Mouse (Mus musculus): ENCODE results near the gene Celf1.

Gene Celf1

DNA sequence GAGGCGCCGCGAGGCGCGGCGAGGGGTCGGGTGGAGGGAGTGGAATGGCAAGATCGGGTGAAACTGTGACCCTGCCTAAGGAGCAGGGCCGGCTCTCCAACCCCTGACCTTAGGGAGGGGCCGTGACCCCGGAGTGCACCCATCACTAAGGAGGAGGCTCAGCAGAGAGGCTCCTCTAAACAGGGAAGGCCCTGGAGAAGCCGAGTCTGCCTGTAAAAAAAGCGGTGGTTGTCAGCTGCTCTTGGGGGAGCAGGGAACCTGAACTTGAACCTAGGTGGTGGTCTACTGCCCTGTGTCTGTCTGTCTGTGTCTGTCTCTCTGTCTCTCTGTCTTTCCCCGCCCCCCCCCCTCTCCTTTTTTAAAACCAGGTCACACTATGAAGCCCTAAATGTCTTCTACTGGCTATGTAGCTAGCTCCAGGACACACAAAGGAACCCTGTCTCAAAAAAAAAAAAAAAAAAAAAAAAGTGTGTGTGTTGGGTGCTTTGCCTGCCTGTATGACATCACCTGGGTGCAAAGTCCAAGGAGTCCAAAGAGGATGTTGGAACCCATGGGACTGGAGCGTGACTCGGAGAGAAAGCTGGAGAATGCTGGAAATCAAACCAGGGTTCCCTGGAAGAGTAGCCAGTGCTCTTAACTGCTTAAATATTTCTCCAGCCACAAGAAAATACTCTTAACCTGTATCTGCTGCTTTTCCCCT lies 22.0 kb upstream of the Celf1 start:
- no peak for DNase-seq (ENCODE audit: low read depth, low spot score)
- no peaks in the 10 kb centered on the region for H3K36me3 ChIP-seq (ENCODE audit: control insufficient read depth, insufficient read depth, low read length, poor library complexity, severe bottlenecking)
- no peaks in the 10 kb centered on the region for H3K27me3 ChIP-seq (ENCODE audit: control insufficient read depth, insufficient read depth, low read length, poor library complexity, severe bottlenecking)

DNA sequence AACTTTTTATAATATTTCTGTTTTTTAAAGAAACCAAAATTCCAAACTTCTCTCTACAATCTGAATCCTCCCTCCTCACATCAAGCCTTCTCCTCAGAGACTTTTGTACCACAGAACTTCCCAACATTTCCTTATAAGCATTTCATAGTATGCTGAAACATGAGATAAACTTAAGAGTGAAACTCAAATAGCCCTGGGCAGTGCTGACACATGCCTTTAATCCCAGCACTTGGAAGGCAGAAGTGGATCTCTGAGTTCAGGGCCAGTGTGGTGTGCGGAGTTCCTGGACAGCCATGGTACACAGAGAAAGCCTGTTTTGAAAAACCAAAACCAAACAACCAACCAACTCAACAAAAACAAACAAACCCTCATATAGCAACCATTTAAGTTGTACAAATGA lies 19.0 kb upstream of the Celf1 start:
- Histone ChIP-seq H3K27me3 (ENCODE audit: control insufficient read depth, insufficient read depth, low read length, poor library complexity, severe bottlenecking) (no peaks in the 10 kb centered on the region), H3K36me3 (ENCODE audit: control insufficient read depth, insufficient read depth, low read length, poor library complexity, severe bottlenecking) (no peaks in the 10 kb centered on the region)
- no peak for DNase-seq (ENCODE audit: low read depth, low spot score)

DNA sequence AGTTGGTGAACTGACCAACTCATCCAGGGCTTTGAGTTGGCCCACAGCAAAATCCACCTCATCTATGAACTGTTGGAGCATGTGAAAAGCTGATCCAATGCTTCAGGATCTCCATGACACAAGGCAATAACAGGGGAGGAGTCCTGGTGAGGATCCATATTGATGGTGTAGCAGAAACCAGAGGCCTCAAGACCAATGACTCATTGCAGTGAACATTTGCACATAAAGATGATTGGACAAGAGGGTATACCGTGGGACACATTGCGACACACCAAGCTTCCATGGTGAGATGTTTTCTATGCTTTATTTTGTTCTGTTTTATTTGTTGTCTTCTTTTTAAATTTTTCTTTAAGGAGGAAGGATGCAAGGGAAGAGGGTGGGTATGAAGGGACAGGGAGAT lies 17.5 kb upstream of the Celf1 start:
- no peak for DNase-seq (ENCODE audit: low read depth, low spot score)
- no peaks in the 10 kb centered on the region for H3K27me3 ChIP-seq (ENCODE audit: control insufficient read depth, insufficient read depth, low read length, poor library complexity, severe bottlenecking)
- no peaks in the 10 kb centered on the region for H3K36me3 ChIP-seq (ENCODE audit: control insufficient read depth, insufficient read depth, low read length, poor library complexity, severe bottlenecking)

- H3K36me3 ChIP-seq (ENCODE audit: control insufficient read depth, insufficient read depth, low read length, poor library complexity, severe bottlenecking): no peaks in the 10 kb centered on the region
- DNase-seq (ENCODE audit: low read depth, low spot score): no peak
- H3K27me3 ChIP-seq (ENCODE audit: control insufficient read depth, insufficient read depth, low read length, poor library complexity, severe bottlenecking): no peaks in the 10 kb centered on the region
Observed at GRCm38 (mm10) chr2:90928566-90928965, 11.6 kb upstream of the Celf1 start.

- no peak for DNase-seq (ENCODE audit: low read depth, low spot score)
- Histone ChIP-seq H3K27me3 (ENCODE audit: control insufficient read depth, insufficient read depth, low read length, poor library complexity, severe bottlenecking) (no peaks in the 10 kb centered on the region), H3K36me3 (ENCODE audit: control insufficient read depth, insufficient read depth, low read length, poor library complexity, severe bottlenecking) (no peaks in the 10 kb centered on the region)
Observed at GRCm38 (mm10) chr2:90931829-90932228, 8.4 kb upstream of the Celf1 start.

GRCm38 (mm10) chr2:90932273-90932672 lies 7.9 kb upstream of the Celf1 start:
- Histone ChIP-seq H3K27me3 (ENCODE audit: control insufficient read depth, insufficient read depth, low read length, poor library complexity, severe bottlenecking) (no peaks in the 10 kb centered on the region), H3K36me3 (ENCODE audit: control insufficient read depth, insufficient read depth, low read length, poor library complexity, severe bottlenecking) (no peaks in the 10 kb centered on the region)
- DNase-seq (ENCODE audit: low read depth, low spot score): no peak

- Histone ChIP-seq H3K27me3 (ENCODE audit: control insufficient read depth, insufficient read depth, low read length, poor library complexity, severe bottlenecking) (no peaks in the 10 kb centered on the region), H3K36me3 (ENCODE audit: control insufficient read depth, insufficient read depth, low read length, poor library complexity, severe bottlenecking) (no peaks in the 10 kb centered on the region)
- DNase-seq (ENCODE audit: low read depth, low spot score): no peak
Observed at GRCm38 (mm10) chr2:90938362-90938761, 1.8 kb upstream of the Celf1 start.

DNA sequence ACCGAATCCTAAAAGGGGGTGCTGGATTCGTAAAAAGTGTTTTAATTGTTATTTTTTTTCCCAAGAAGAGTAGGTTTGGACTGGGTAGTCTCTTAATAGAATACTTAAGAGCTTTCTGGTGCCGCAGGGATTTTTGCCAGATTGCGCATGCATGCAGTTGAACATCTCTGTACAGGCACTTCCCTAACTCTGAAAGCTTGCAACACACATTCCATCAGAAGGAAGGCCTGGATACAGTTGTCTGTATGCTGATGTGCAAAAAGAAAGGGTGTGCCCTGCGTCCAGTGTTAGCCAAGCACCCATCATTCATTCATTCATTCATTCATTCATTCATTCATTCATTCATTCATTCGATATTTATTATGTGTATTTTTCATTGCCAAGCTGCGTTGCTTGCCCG lies 432 bp upstream of the Celf1 start:
- no peak for DNase-seq (ENCODE audit: low read depth, low spot score)
- H3K27me3 ChIP-seq (ENCODE audit: control insufficient read depth, insufficient read depth, low read length, poor library complexity, severe bottlenecking): no peaks in the 10 kb centered on the region
- no peaks in the 10 kb centered on the region for H3K36me3 ChIP-seq (ENCODE audit: control insufficient read depth, insufficient read depth, low read length, poor library complexity, severe bottlenecking)

GRCm38 (mm10) chr2:90941744-90942143 lies 1.6 kb downstream of the Celf1 start:
- Histone ChIP-seq H3K36me3 (ENCODE audit: control insufficient read depth, insufficient read depth, low read length, poor library complexity, severe bottlenecking) (no peaks in the 10 kb centered on the region), H3K27me3 (ENCODE audit: control insufficient read depth, insufficient read depth, low read length, poor library complexity, severe bottlenecking) (no peaks in the 10 kb centered on the region)
- DNase-seq (ENCODE audit: low read depth, low spot score): no peak

DNA sequence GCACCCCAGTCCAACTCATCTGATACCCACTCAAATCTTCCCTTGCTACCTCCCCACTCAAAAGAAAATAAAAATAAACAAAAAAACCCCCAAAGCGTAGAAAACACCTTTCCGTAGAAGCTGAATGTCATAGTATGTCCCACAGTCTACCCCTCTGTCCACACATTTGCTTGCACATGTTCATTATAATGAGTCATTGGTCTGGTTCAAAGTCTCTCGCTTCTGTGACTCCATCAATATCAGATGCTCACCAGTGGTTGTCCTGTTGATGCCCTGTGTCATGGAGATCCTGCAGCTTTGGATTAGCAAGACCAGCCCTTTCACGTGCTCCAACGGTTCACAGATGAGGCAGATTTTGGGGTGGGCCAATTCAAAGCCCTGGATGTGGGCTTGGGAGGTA lies 10.0 kb downstream of the Celf1 start:
- no peaks in the 10 kb centered on the region; the same call in 1 of the 2 replicates for H3K36me3 ChIP-seq (ENCODE audit: control insufficient read depth, insufficient read depth, low read length, poor library complexity, severe bottlenecking)
- DNase-seq (ENCODE audit: low read depth, low spot score): no peak
- no peaks in the 10 kb centered on the region for H3K27me3 ChIP-seq (ENCODE audit: control insufficient read depth, insufficient read depth, low read length, poor library complexity, severe bottlenecking)

DNA sequence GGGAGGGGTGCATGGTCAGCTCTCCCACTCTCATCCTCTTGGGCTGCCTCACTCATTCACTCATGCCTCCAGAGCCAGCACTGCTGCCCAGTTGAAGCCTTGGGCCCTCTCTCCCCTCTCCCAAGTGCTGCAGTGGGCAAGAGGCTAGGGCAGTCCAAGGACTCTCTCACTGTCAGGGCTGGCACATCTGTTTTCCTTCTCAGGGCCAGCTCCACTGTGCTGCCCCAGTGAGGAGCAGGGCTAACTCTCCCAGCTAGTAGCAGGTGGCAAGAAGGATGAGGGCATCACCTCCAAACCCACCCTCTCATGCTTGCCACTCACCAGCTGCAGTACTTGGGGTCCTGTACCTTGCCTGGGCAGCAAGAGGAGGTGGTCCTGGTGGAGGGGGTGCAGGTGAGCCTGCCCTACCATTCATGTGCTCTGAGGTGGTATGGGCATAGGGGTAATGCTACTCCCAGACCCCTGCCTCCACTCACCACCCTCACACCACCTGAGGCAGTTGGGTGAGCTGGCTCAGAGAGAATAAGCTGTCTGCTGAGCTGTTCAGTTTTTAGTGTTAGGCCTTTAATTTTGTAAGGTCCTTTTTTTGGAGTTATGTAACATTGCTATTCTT lies 10.5 kb downstream of the Celf1 start:
- no peak for DNase-seq (ENCODE audit: low read depth, low spot score)
- H3K27me3 ChIP-seq (ENCODE audit: control insufficient read depth, insufficient read depth, low read length, poor library complexity, severe bottlenecking): no peaks in the 10 kb centered on the region
- H3K36me3 ChIP-seq (ENCODE audit: control insufficient read depth, insufficient read depth, low read length, poor library complexity, severe bottlenecking): no peaks in the 10 kb centered on the region; the same call in 1 of the 2 replicates

DNA sequence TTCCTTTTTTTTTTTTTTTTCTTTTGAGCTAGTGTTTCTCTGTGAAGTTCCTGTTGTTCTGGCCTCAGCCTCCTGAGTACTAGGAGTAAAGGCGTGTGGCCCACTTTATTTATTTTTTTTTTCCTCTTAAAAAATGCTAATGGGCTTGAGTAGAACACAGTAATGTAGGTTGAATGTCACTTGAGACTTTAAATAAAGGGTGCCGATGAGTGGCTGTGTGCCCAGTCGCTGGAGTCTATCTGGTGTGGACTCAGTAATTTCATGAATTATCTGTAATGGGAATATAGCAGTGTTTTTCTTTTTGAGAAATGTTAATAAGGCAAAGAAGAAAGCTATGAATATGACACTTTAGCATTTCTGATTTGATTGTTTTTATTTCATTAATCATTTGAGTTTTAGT lies 13.3 kb downstream of the Celf1 start:
- Histone ChIP-seq H3K27me3 (ENCODE audit: control insufficient read depth, insufficient read depth, low read length, poor library complexity, severe bottlenecking) (no peaks in the 10 kb centered on the region), H3K36me3 (ENCODE audit: control insufficient read depth, insufficient read depth, low read length, poor library complexity, severe bottlenecking) (peaks cover 1% of the 10 kb centered on the region; the same call in 1 of the 2 replicates)
- no peak for DNase-seq (ENCODE audit: low read depth, low spot score)

- no peak for DNase-seq (ENCODE audit: low read depth, low spot score)
- Histone ChIP-seq H3K36me3 (ENCODE audit: control insufficient read depth, insufficient read depth, low read length, poor library complexity, severe bottlenecking) (peaks cover 1% of the 10 kb centered on the region; the same call in 1 of the 2 replicates), H3K27me3 (ENCODE audit: control insufficient read depth, insufficient read depth, low read length, poor library complexity, severe bottlenecking) (no peaks in the 10 kb centered on the region)
Observed at GRCm38 (mm10) chr2:90956053-90956452, 15.9 kb downstream of the Celf1 start.

DNA sequence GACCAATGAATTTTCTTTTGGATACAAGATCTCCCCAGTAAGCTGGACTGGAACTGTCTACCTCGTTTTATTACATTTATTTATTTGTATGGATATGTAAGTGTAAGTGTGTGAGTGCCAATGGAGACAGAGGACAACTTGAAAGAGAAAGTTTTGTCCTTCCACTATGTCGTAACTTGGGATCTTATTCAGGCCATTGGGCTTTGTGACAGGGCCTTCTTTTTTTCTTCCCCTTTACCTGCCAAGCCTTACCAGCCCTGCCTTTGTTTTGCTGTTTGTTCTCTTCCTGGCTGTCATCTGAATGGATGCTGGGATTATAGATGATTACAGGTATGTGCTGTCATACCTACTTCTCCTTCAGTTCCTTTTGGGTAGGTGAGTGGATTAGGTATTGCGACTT lies 18.7 kb downstream of the Celf1 start:
- Histone ChIP-seq H3K36me3 (ENCODE audit: control insufficient read depth, insufficient read depth, low read length, poor library complexity, severe bottlenecking) (0 out of 2 replicates have a peak, but pooled peaks cover 1% of the 10 kb centered on the region), H3K27me3 (ENCODE audit: control insufficient read depth, insufficient read depth, low read length, poor library complexity, severe bottlenecking) (no peaks in the 10 kb centered on the region)
- DNase-seq (ENCODE audit: low read depth, low spot score): no peak

DNA sequence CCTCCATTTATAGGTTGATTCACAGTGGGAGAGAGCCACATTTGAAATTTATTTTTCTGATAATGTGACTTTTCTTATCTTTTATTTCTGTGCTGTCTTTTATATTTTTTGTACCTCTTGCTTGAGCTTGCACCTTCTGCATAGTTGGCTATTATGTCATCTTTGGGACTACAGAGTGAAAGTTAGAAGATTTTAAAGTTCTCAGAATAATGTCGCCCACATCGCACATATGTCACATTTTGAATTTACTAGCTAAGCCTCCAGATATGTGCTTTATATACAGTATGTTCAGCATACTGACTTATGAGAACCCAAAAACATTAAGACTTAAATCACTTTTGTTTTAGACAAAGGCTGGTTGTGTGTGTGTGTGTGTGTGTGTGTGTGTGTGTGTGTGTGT lies 19.8 kb downstream of the Celf1 start:
- no peak for DNase-seq (ENCODE audit: low read depth, low spot score)
- Histone ChIP-seq H3K27me3 (ENCODE audit: control insufficient read depth, insufficient read depth, low read length, poor library complexity, severe bottlenecking) (no peaks in the 10 kb centered on the region), H3K36me3 (ENCODE audit: control insufficient read depth, insufficient read depth, low read length, poor library complexity, severe bottlenecking) (0 out of 2 replicates have a peak, but pooled peaks cover 1% of the 10 kb centered on the region)

DNA sequence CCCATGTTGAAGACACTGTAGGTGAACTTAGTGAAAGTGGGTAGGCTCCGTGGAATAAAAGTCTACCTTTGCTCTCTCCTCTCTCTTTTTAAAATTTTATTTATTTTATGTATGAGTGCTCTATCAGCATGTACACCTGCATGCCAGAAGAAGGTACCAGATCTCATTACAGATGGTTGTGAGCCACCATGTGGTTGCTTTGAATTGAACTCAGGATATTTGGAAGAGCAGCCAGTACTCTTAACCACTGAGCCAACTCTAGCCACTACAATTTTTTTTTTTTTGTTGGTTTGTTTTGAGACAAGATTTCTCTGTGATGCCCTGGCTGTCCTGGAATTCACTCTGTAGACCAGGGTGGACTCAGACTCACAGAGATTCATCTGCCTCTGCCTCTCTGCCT lies 23.1 kb downstream of the Celf1 start:
- Histone ChIP-seq H3K36me3 (ENCODE audit: control insufficient read depth, insufficient read depth, low read length, poor library complexity, severe bottlenecking) (no peaks in the 10 kb centered on the region), H3K27me3 (ENCODE audit: control insufficient read depth, insufficient read depth, low read length, poor library complexity, severe bottlenecking) (no peaks in the 10 kb centered on the region)
- DNase-seq (ENCODE audit: low read depth, low spot score): no peak

All from splenic B cell, adult 2 months (primary cell).